Mouse (Mus musculus) intestine, embryonic 15.5 days (tissue): ENCODE measurements around the gene Vmn1r17. TPM values are rescaled to one million over a fixed set of nuclear protein-coding genes. Genes with fewer than 3 reads are reported as not detected.
"Not testable (repeated sequence)": the region's sequence is repeated elsewhere in the genome, so short reads cannot be mapped to it uniquely, and the experiment has no call there.

Experiments used
- ATAC-seq: fragments of 200-750 bp; cut with Nextera tagmentation; 2 replicates; pipeline ENCODE4 v1.8.0; 2017; ENCODE audit warnings: moderate TSS enrichment, moderate library complexity
- H3K27ac ChIP-seq: fragments of 300-500 bp; sonication (generic); 2 replicates; pipeline ENCODE4 v1.5.1; 2015; ENCODE audit warnings: mild to moderate bottlenecking, inconsistent platforms
- H3K27me3 ChIP-seq: fragments of 300-500 bp; sonication (generic); replicated peaks from 2 replicates; pipeline ENCODE4 v1.6.1; 2015; ENCODE audit warnings: inconsistent platforms
- H3K36me3 ChIP-seq: fragments of 300-500 bp; sonication (generic); 2 replicates; pipeline ENCODE4 v1.6.1; 2015; ENCODE audit warnings: inconsistent platforms
- H3K4me1 ChIP-seq: fragments of 300-500 bp; sonication (generic); replicated peaks from 2 replicates; pipeline ENCODE4 v1.6.1; 2015; ENCODE audit warnings: inconsistent platforms
- H3K4me2 ChIP-seq: fragments of 300-500 bp; sonication (generic); replicated peaks from 2 replicates; pipeline ENCODE4 v1.6.1; 2015; ENCODE audit warnings: mild to moderate bottlenecking, inconsistent platforms
- H3K4me3 ChIP-seq: fragments of 300-500 bp; sonication (generic); replicated peaks from 2 replicates; pipeline ENCODE4 v1.5.1; 2015; ENCODE audit warnings: inconsistent platforms
- H3K9ac ChIP-seq: fragments of 300-500 bp; sonication (generic); 2 replicates; pipeline ENCODE4 v1.6.1; 2015; ENCODE audit warnings: inconsistent platforms
- H3K9me3 ChIP-seq: fragments of 300-500 bp; sonication (generic); 2 replicates; pipeline ENCODE4 v1.6.1; 2016; ENCODE audit warnings: inconsistent platforms
- WGBS: fragments of 180-500 bp; shearing (Covaris S2); methylation state at CpG from one replicate; pipeline ENCODE4 v1.1.7; 2015; 5-methylcytosine and 5-hydroxymethylcytosine counted together
- polyA plus RNA-seq: library from polyadenylated mRNA; unstranded; fragments of >200 nt; fragmentation: Nextera tagmentation; extraction: Ambion mirVana; gene quantifications from 2 replicates; pipeline ENCODE4 v1.2.1, GENCODE M21; 2015

Gene Vmn1r17
- not detected in 2 replicates for polyA plus RNA-seq

- H3K4me3 ChIP-seq = no peak within 1 kb of the TSS
- H3K27me3 ChIP-seq = no peaks in the 10 kb centered on the region
- no peak within 1 kb of the TSS for H3K27ac ChIP-seq
- H3K4me2 ChIP-seq = no peak within 1 kb of the TSS
- H3K9ac ChIP-seq = no peak within 1 kb of the TSS
- no peaks in the 10 kb centered on the region for H3K36me3 ChIP-seq
- 87% methylated on average over 1 of the region's 1 CpGs for WGBS
- no peak for ATAC-seq
- H3K9me3 ChIP-seq = no peaks in the 10 kb centered on the region
- H3K4me1 ChIP-seq = no peaks in the 10 kb centered on the region
Measured at GRCm38 (mm10) chr6:57363627-57364026, at the start of gene Vmn1r17. Vmn1r17 (minus strand) TSS chr6:57363727.

GRCm38 (mm10) chr6:57403480-57403879 lies 40.0 kb upstream of the Vmn1r17 start, which contains the start of gene Vmn1r19:
Vmn1r19 (plus strand) TSS chr6:57403780.
- H3K27me3 ChIP-seq, H3K36me3 ChIP-seq, H3K9me3 ChIP-seq, H3K9ac ChIP-seq, H3K4me2 ChIP-seq, H3K4me3 ChIP-seq, ATAC-seq, H3K27ac ChIP-seq, H3K4me1 ChIP-seq: not testable (repeated sequence)
- WGBS = 66% methylated on average over 3 of the region's 3 CpGs

- no peak within 1 kb of the TSS for H3K27ac ChIP-seq
- H3K9ac ChIP-seq = no peak within 1 kb of the TSS
- no peaks in the 10 kb centered on the region for H3K27me3 ChIP-seq
- H3K4me2 ChIP-seq = no peak within 1 kb of the TSS
- H3K4me3 ChIP-seq = no peak within 1 kb of the TSS
- H3K4me1 ChIP-seq = no peaks in the 10 kb centered on the region
- ATAC-seq = no peak
- H3K9me3 ChIP-seq = no peaks in the 10 kb centered on the region
- no peaks in the 10 kb centered on the region for H3K36me3 ChIP-seq
Measured at GRCm38 (mm10) chr6:57395683-57396082, 32.2 kb upstream of the Vmn1r17 start, which contains the start of gene Vmn1r18. Vmn1r18 (minus strand) TSS chr6:57395783.

GRCm38 (mm10) chr6:57367496-57367895 lies 4.0 kb upstream of the Vmn1r17 start:
- WGBS = 80% methylated on average over 1 of the region's 1 CpGs
- Histone ChIP-seq H3K9me3 (no peaks in the 10 kb centered on the region), H3K27me3 (no peaks in the 10 kb centered on the region), H3K4me3 (no peak overlapping the region), H3K9ac (no peak overlapping the region), H3K27ac (no peak overlapping the region), H3K36me3 (no peaks in the 10 kb centered on the region), H3K4me2 (no peak overlapping the region), H3K4me1 (no peaks in the 10 kb centered on the region)
- ATAC-seq = no peak

GRCm38 (mm10) chr6:57365866-57366265 lies 2.3 kb upstream of the Vmn1r17 start:
- 92% methylated on average over 1 of the region's 1 CpGs for WGBS
- not testable (repeated sequence) for H3K4me1 ChIP-seq, H3K4me2 ChIP-seq, H3K9ac ChIP-seq, H3K9me3 ChIP-seq, H3K27me3 ChIP-seq, H3K4me3 ChIP-seq, ATAC-seq, H3K36me3 ChIP-seq, H3K27ac ChIP-seq

GRCm38 (mm10) chr6:57356864-57357263 lies 6.7 kb downstream of the Vmn1r17 start:
- Histone ChIP-seq H3K4me3 (no peak overlapping the region), H3K4me2 (no peak overlapping the region), H3K9me3 (no peaks in the 10 kb centered on the region), H3K9ac (no peak overlapping the region), H3K27me3 (no peaks in the 10 kb centered on the region), H3K27ac (no peak overlapping the region), H3K36me3 (no peaks in the 10 kb centered on the region), H3K4me1 (no peaks in the 10 kb centered on the region)
- no peak for ATAC-seq
- WGBS = 83% methylated on average over 2 of the region's 2 CpGs

- H3K4me2 ChIP-seq = no peak within 1 kb of the TSS
- WGBS = 76% methylated on average over 3 of the region's 3 CpGs
- ATAC-seq = no peak
- H3K27me3 ChIP-seq = no peaks in the 10 kb centered on the region
- H3K4me1 ChIP-seq = no peaks in the 10 kb centered on the region
- H3K9me3 ChIP-seq = no peaks in the 10 kb centered on the region
- H3K4me3 ChIP-seq = no peak within 1 kb of the TSS
- no peaks in the 10 kb centered on the region for H3K36me3 ChIP-seq
- H3K9ac ChIP-seq = no peak within 1 kb of the TSS
- H3K27ac ChIP-seq = no peak within 1 kb of the TSS
Measured at GRCm38 (mm10) chr6:57329394-57329793, 34.1 kb downstream of the Vmn1r17 start, which contains the start of gene Vmn1r16. Vmn1r16 (minus strand) TSS chr6:57329494.

- Histone ChIP-seq H3K4me3 (no peak overlapping the region), H3K27me3 (no peaks in the 10 kb centered on the region), H3K4me1 (no peaks in the 10 kb centered on the region), H3K27ac (no peak overlapping the region), H3K9me3 (no peaks in the 10 kb centered on the region), H3K9ac (no peak overlapping the region), H3K36me3 (no peaks in the 10 kb centered on the region), H3K4me2 (no peak overlapping the region)
- ATAC-seq = peak; percentile 82
Measured at GRCm38 (mm10) chr6:57326176-57326575, 37.4 kb downstream of the Vmn1r17 start.

Other genes with a start within 250 kb of the Vmn1r17 start
- not detected in 2 replicates for gene Vmn1r11, start 230.3 kb downstream of the Vmn1r17 start, polyA plus RNA-seq
- gene Vmn1r12, start 206.8 kb downstream of the Vmn1r17 start, polyA plus RNA-seq = not detected in 2 replicates
- gene Vmn1r13, start 160.4 kb downstream of the Vmn1r17 start, polyA plus RNA-seq = not detected in 2 replicates
- not detected in 2 replicates for gene Vmn1r14, start 132.0 kb downstream of the Vmn1r17 start, polyA plus RNA-seq
- not detected in 2 replicates for gene Vmn1r15, start 105.8 kb downstream of the Vmn1r17 start, polyA plus RNA-seq
- gene Vmn1r16, start 34.2 kb downstream of the Vmn1r17 start, polyA plus RNA-seq = not detected in 2 replicates
- not detected in 2 replicates for gene Vmn1r18, start 32.1 kb upstream of the Vmn1r17 start, polyA plus RNA-seq
- gene Vmn1r19, start 40.1 kb upstream of the Vmn1r17 start, polyA plus RNA-seq = not detected in 2 replicates
- gene Vmn1r20, start 65.2 kb upstream of the Vmn1r17 start, polyA plus RNA-seq = not detected in 2 replicates
- gene Ppm1k, start 171.7 kb upstream of the Vmn1r17 start, polyA plus RNA-seq = 4.1 and 4.4 TPM in 2 replicates
- 1.8 and 2.6 TPM in 2 replicates for gene Herc6, start 217.3 kb upstream of the Vmn1r17 start, polyA plus RNA-seq